Mouse (Mus musculus): ENCODE measurements around the gene Yars.

DNA sequence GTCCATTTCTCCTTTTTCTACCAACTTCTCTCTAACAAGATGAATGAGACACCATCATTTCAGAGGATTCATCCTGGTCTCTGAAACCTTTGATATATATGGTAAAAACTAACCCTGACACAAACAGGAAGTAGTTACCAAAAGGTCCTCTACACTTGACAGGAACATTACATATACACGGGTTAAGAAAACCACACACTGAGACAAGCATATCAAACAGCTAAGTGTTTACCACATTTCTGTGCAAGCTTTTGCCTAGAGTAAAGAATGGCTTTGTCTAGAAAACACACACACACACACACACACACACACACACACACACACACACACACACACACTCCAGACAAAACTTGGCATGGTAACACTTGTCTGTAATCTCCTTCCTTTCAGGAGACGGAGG, 43.2 kb upstream of the Yars start:
- no peak for TF ChIP-seq CTCF (IDR thresholded peaks at IDR 0.05; ENCODE audit: control insufficient read depth, insufficient read depth, insufficient replicate concordance, low read depth, low read length)
- TF ChIP-seq POLR2A (IDR thresholded peaks at IDR 0.05; ENCODE audit: control insufficient read depth, low read depth, low read length), result no peak

Data from testis, adult 2 months (tissue).